Mouse (Mus musculus) testis, adult 10 weeks (tissue): ENCODE measurements around the gene Tlr7. TPM values are rescaled to one million over a fixed set of nuclear protein-coding genes. Genes with fewer than 3 reads are reported as not detected.

Experiments used
- polyA plus RNA-seq: library from polyadenylated mRNA; stranded (reverse); fragments of 350-450 nt; fragmentation: Illumina TruSeq; extraction: RNeasy Lipid Tissue Mini Kit (QIAGEN cat#74804); gene quantifications from one replicate; pipeline ENCODE4 v1.2.3, GENCODE M21; 2014; ENCODE audit warnings: low read depth, low replicate concordance

The Tlr7 gene
- 2.0 TPM for polyA plus RNA-seq

DNA sequence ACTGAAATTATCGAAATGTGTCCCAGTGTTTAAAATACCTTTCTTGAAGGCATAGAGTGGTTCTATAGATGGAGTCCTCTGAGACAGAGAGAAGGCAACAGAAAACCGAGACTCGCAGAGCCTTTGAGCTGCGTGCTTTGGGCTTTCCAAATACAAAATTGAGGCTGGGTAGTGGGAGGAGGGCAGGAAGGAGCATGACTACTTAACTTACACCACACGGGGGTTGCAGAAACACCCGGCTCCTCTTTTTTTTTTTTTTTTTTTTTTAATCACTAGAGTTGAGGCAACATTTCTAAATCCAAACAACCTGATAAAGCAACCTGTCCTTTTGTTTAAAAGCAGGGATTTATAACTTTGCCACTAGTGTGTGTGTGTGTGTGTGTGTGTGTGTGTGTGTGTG lies at the start of gene Tlr7:
Tlr7 (minus strand) TSS at position 160 of the 400 bp plus-strand sequence.

DNA sequence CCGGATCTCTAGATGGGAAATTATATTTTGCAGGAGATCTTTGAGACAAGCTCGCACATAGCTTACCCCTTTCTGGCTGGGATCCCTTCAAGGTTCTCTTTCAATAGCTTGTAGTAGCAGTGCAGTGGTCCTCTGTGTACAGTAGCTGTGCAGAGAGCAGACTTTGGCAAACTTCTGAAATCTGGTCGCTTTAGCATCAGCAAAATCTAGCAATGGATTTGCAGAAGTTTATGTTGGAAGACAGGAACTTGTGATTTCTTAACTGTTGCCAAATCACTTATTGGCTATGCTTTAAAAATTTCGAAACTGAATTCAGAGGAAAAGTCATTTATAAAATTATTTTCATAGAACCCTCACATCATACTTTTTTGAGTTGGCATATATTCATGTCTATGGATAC lies 66.3 kb downstream of the Tlr7 start, which contains the start of gene Tlr8:
Tlr8 (minus strand) TSS at position 244 of the 400 bp plus-strand sequence.

Other genes with a start within 250 kb of the Tlr7 start
- gene Tmsb4x, start 121.2 kb downstream of the Tlr7 start, polyA plus RNA-seq = 291 TPM
- 1.3 TPM for gene Tlr8, start 66.2 kb downstream of the Tlr7 start, polyA plus RNA-seq
- 10.0 TPM for gene Prps2, start 52.2 kb upstream of the Tlr7 start, polyA plus RNA-seq